Mouse (Mus musculus): ENCODE data around the gene Cep295nl. TPM values are rescaled to one million over a fixed set of nuclear protein-coding genes. Genes with fewer than 3 reads are reported as not detected.

Gene Cep295nl
- polyA plus RNA-seq, 1 experiment from 2014 or later, result 0.61 TPM

- ATAC-seq (replicated peaks; ENCODE audit: low FRiP score, low TSS enrichment, low read depth) (no peak), DNase-seq (ENCODE audit: low spot score) (no peak)
- Histone ChIP-seq H3K4me2 (ENCODE audit: low read length) (no peak overlapping the region), H3K27me3 (replicated peaks; ENCODE audit: control insufficient read depth, insufficient read depth, low read length) (no peaks in the 10 kb centered on the region), H3K4me1 (replicated peaks; ENCODE audit: control insufficient read depth, insufficient read depth, low read length) (peaks cover 9% of the 10 kb centered on the region), H3K9me3 (ENCODE audit: control insufficient read depth, low read length) (no peaks in the 10 kb centered on the region), H3K36me3 (ENCODE audit: control insufficient read depth, insufficient read depth, low read length) (peaks cover 24% of the 10 kb centered on the region), H3K4me3 (ENCODE audit: low read depth, low read length) (no peak overlapping the region), H3K27ac (ENCODE audit: low read depth) (no peak overlapping the region), H3K9ac (ENCODE audit: low read length) (no peak overlapping the region)
- WGBS, result 66% methylated on average over 8 of the region's 8 CpGs
These were observed 4.7 kb downstream of the Cep295nl start for GRCm38 (mm10) chr11:118337491-118338168.

- DNase-seq (ENCODE audit: low spot score), result no peak
- ATAC-seq (replicated peaks; ENCODE audit: low FRiP score, low TSS enrichment, low read depth), result no peak
- Histone ChIP-seq H3K36me3 (ENCODE audit: control insufficient read depth, insufficient read depth, low read length) (peaks cover 13% of the 10 kb centered on the region; the same call in 1 of the 2 replicates), H3K4me1 (replicated peaks; ENCODE audit: control insufficient read depth, insufficient read depth, low read length) (no peaks in the 10 kb centered on the region), H3K4me2 (ENCODE audit: low read length) (no peak overlapping the region), H3K9me3 (ENCODE audit: control insufficient read depth, low read length) (no peaks in the 10 kb centered on the region), H3K9ac (ENCODE audit: low read length) (no peak overlapping the region), H3K27ac (ENCODE audit: low read depth) (no peak overlapping the region), H3K27me3 (replicated peaks; ENCODE audit: control insufficient read depth, insufficient read depth, low read length) (no peaks in the 10 kb centered on the region), H3K4me3 (ENCODE audit: low read depth, low read length) (no peak overlapping the region)
- WGBS, result 87% methylated on average over 17 of the region's 17 CpGs
These were observed 8.9 kb downstream of the Cep295nl start for GRCm38 (mm10) chr11:118333431-118333830.

GRCm38 (mm10) chr11:118332376-118332775, 9.9 kb downstream of the Cep295nl start:
- no peak for DNase-seq (ENCODE audit: low spot score)
- Histone ChIP-seq H3K4me2 (ENCODE audit: low read length) (no peak overlapping the region), H3K27me3 (replicated peaks; ENCODE audit: control insufficient read depth, insufficient read depth, low read length) (no peaks in the 10 kb centered on the region), H3K9ac (ENCODE audit: low read length) (no peak overlapping the region), H3K4me3 (ENCODE audit: low read depth, low read length) (no peak overlapping the region), H3K36me3 (ENCODE audit: control insufficient read depth, insufficient read depth, low read length) (peaks cover 13% of the 10 kb centered on the region; the same call in 1 of the 2 replicates), H3K4me1 (replicated peaks; ENCODE audit: control insufficient read depth, insufficient read depth, low read length) (peaks cover under 1% of the 10 kb centered on the region; the same call in 1 of the 2 replicates), H3K9me3 (ENCODE audit: control insufficient read depth, low read length) (no peaks in the 10 kb centered on the region), H3K27ac (ENCODE audit: low read depth) (no peak overlapping the region)
- ATAC-seq (replicated peaks; ENCODE audit: low FRiP score, low TSS enrichment, low read depth), result no peak
- 78% methylated on average over 11 of the region's 11 CpGs for WGBS

- no peak overlapping the region for H3K4me3 ChIP-seq (ENCODE audit: low read depth, low read length)
- DNase-seq (ENCODE audit: low spot score) (no peak), ATAC-seq (replicated peaks; ENCODE audit: low FRiP score, low TSS enrichment, low read depth) (no peak)
- H3K27ac ChIP-seq (ENCODE audit: low read depth), result no peak overlapping the region
- 94% methylated on average over 16 of the region's 16 CpGs for WGBS
- no peak overlapping the region for H3K9ac ChIP-seq (ENCODE audit: low read length)
- no peak overlapping the region for H3K4me2 ChIP-seq (ENCODE audit: low read length)
- no peaks in the 10 kb centered on the region for H3K9me3 ChIP-seq (ENCODE audit: control insufficient read depth, low read length)
- H3K4me1 ChIP-seq (replicated peaks; ENCODE audit: control insufficient read depth, insufficient read depth, low read length), result peaks cover 8% of the 10 kb centered on the region; the same call in 1 of the 2 replicates
- no peaks in the 10 kb centered on the region for H3K27me3 ChIP-seq (replicated peaks; ENCODE audit: control insufficient read depth, insufficient read depth, low read length)
- H3K36me3 ChIP-seq (ENCODE audit: control insufficient read depth, insufficient read depth, low read length), result peaks cover 13% of the 10 kb centered on the region; the same call in 1 of the 2 replicates
These were observed 11.5 kb downstream of the Cep295nl start for GRCm38 (mm10) chr11:118330777-118331176.

GRCm38 (mm10) chr11:118330361-118330760, 11.9 kb downstream of the Cep295nl start:
- H3K36me3 ChIP-seq (ENCODE audit: control insufficient read depth, insufficient read depth, low read length), result peaks cover 13% of the 10 kb centered on the region; the same call in 1 of the 2 replicates
- H3K27me3 ChIP-seq (replicated peaks; ENCODE audit: control insufficient read depth, insufficient read depth, low read length), result no peaks in the 10 kb centered on the region
- WGBS, result 96% methylated on average over 14 of the region's 14 CpGs
- no peak overlapping the region for H3K9ac ChIP-seq (ENCODE audit: low read length)
- no peak overlapping the region for H3K27ac ChIP-seq (ENCODE audit: low read depth)
- ATAC-seq (replicated peaks; ENCODE audit: low FRiP score, low TSS enrichment, low read depth) (no peak), DNase-seq (ENCODE audit: low spot score) (no peak)
- H3K4me3 ChIP-seq (ENCODE audit: low read depth, low read length), result no peak overlapping the region
- H3K4me2 ChIP-seq (ENCODE audit: low read length), result no peak overlapping the region
- peaks cover 8% of the 10 kb centered on the region; the same call in 1 of the 2 replicates for H3K4me1 ChIP-seq (replicated peaks; ENCODE audit: control insufficient read depth, insufficient read depth, low read length)
- no peaks in the 10 kb centered on the region for H3K9me3 ChIP-seq (ENCODE audit: control insufficient read depth, low read length)

- H3K27me3 ChIP-seq (replicated peaks; ENCODE audit: control insufficient read depth, insufficient read depth, low read length), result no peaks in the 10 kb centered on the region
- no peak overlapping the region for H3K9ac ChIP-seq (ENCODE audit: low read length)
- ATAC-seq (replicated peaks; ENCODE audit: low FRiP score, low TSS enrichment, low read depth), result no peak
- H3K4me1 ChIP-seq (replicated peaks; ENCODE audit: control insufficient read depth, insufficient read depth, low read length), result peaks cover 8% of the 10 kb centered on the region; the same call in 1 of the 2 replicates
- H3K4me3 ChIP-seq (ENCODE audit: low read depth, low read length), result no peak overlapping the region
- 89% methylated on average over 5 of the region's 5 CpGs for WGBS
- no peak overlapping the region for H3K27ac ChIP-seq (ENCODE audit: low read depth)
- DNase-seq (ENCODE audit: low spot score), result no peak
- no peaks in the 10 kb centered on the region for H3K9me3 ChIP-seq (ENCODE audit: control insufficient read depth, low read length)
- no peak overlapping the region for H3K4me2 ChIP-seq (ENCODE audit: low read length)
- peaks cover 12% of the 10 kb centered on the region; the same call in 1 of the 2 replicates for H3K36me3 ChIP-seq (ENCODE audit: control insufficient read depth, insufficient read depth, low read length)
These were observed 13.4 kb downstream of the Cep295nl start for GRCm38 (mm10) chr11:118328947-118329346.

- ATAC-seq (replicated peaks; ENCODE audit: low FRiP score, low TSS enrichment, low read depth) (no peak), DNase-seq (ENCODE audit: low spot score) (no peak)
- H3K27ac ChIP-seq (ENCODE audit: low read depth), result no peak overlapping the region
- H3K9ac ChIP-seq (ENCODE audit: low read length), result no peak overlapping the region
- peaks cover 8% of the 10 kb centered on the region; the same call in 1 of the 2 replicates for H3K36me3 ChIP-seq (ENCODE audit: control insufficient read depth, insufficient read depth, low read length)
- H3K4me1 ChIP-seq (replicated peaks; ENCODE audit: control insufficient read depth, insufficient read depth, low read length), result peaks cover 8% of the 10 kb centered on the region; the same call in 1 of the 2 replicates
- no peaks in the 10 kb centered on the region for H3K9me3 ChIP-seq (ENCODE audit: control insufficient read depth, low read length)
- 95% methylated on average over 6 of the region's 6 CpGs for WGBS
- no peak overlapping the region for H3K4me2 ChIP-seq (ENCODE audit: low read length)
- H3K27me3 ChIP-seq (replicated peaks; ENCODE audit: control insufficient read depth, insufficient read depth, low read length), result no peaks in the 10 kb centered on the region
- no peak overlapping the region for H3K4me3 ChIP-seq (ENCODE audit: low read depth, low read length)
These were observed 13.8 kb downstream of the Cep295nl start for GRCm38 (mm10) chr11:118328511-118328910.

- no peak for ATAC-seq (replicated peaks; ENCODE audit: low FRiP score, low TSS enrichment, low read depth)
- H3K9ac ChIP-seq (ENCODE audit: low read length), result no peak overlapping the region
These were observed 15.0 kb downstream of the Cep295nl start for GRCm38 (mm10) chr11:118326991-118327971.

More at GRCm38 (mm10) chr11:118326991-118327971, 15.0 kb downstream of the Cep295nl start:
- Histone ChIP-seq H3K4me1 (replicated peaks; ENCODE audit: control insufficient read depth, insufficient read depth, low read length) (peaks cover 8% of the 10 kb centered on the region; the same call in 1 of the 2 replicates), H3K4me2 (ENCODE audit: low read length) (no peak overlapping the region), H3K9me3 (ENCODE audit: control insufficient read depth, low read length) (no peaks in the 10 kb centered on the region), H3K27me3 (replicated peaks; ENCODE audit: control insufficient read depth, insufficient read depth, low read length) (no peaks in the 10 kb centered on the region), H3K27ac (ENCODE audit: low read depth) (peak overlapping the region; percentile 17; the same call in 1 of the 2 replicates), H3K36me3 (ENCODE audit: control insufficient read depth, insufficient read depth, low read length) (no peaks in the 10 kb centered on the region), H3K4me3 (ENCODE audit: low read depth, low read length) (no peak overlapping the region)
- 70% methylated on average over 24 of the region's 24 CpGs for WGBS
- DNase-seq (ENCODE audit: low spot score), result no peak

Measured in intestine, embryonic 14.5 days (tissue).